Mouse (Mus musculus): ENCODE data around the gene Samd7. TPM values are rescaled to one million over a fixed set of nuclear protein-coding genes. Genes with fewer than 3 reads are reported as not detected.

The Samd7 gene
- polyA plus RNA-seq, 1 experiment from 2014 or later: 0.02 TPM

Other genes with a start within 250 kb of the Samd7 start
- gene Mecom, start 198.3 kb upstream of the Samd7 start, polyA plus RNA-seq (2015; fragmentation: Nextera tagmentation; extraction: Ambion mirVana): 0.98 and 1.0 TPM in 2 replicates
- gene Actrt3, start 146.4 kb upstream of the Samd7 start, polyA plus RNA-seq (2015; fragmentation: Nextera tagmentation; extraction: Ambion mirVana): not detected in 2 replicates
- 13.4 and 14.2 TPM in 2 replicates for gene Mynn, start 144.2 kb upstream of the Samd7 start, polyA plus RNA-seq (2015; fragmentation: Nextera tagmentation; extraction: Ambion mirVana)
- gene Lrriq4, start 101.8 kb upstream of the Samd7 start, polyA plus RNA-seq (2015; fragmentation: Nextera tagmentation; extraction: Ambion mirVana): not detected in 2 replicates
- 0.06 TPM in 2 replicates for gene Lrrc34, start 98.4 kb upstream of the Samd7 start, polyA plus RNA-seq (2015; fragmentation: Nextera tagmentation; extraction: Ambion mirVana)
- gene Lrrc31, start 46.5 kb upstream of the Samd7 start, polyA plus RNA-seq (2015; fragmentation: Nextera tagmentation; extraction: Ambion mirVana): not detected in 2 replicates
- 45.1 and 51.3 TPM in 2 replicates for gene Sec62, start 46.6 kb downstream of the Samd7 start, polyA plus RNA-seq (2015; fragmentation: Nextera tagmentation; extraction: Ambion mirVana)
- 4.5 and 5.8 TPM in 2 replicates for gene Gpr160, start 109.7 kb downstream of the Samd7 start, polyA plus RNA-seq (2015; fragmentation: Nextera tagmentation; extraction: Ambion mirVana)
- gene Phc3, start 223.1 kb downstream of the Samd7 start, polyA plus RNA-seq (2015; fragmentation: Nextera tagmentation; extraction: Ambion mirVana): 1.6 and 1.8 TPM in 2 replicates
- 5.4 TPM in 2 replicates for gene Prkci, start 249.5 kb downstream of the Samd7 start, polyA plus RNA-seq (2015; fragmentation: Nextera tagmentation; extraction: Ambion mirVana)